Mouse (Mus musculus) thymus, postnatal 10 days (tissue): ENCODE measurements around the gene Lhfpl2.

Source experiments
- DNase-seq, 2 experiments: peaks; one replicate each; pipeline ENCODE4 v3.0.0; 2021; ENCODE audit warnings: low spot score in 2 of 2

Gene Lhfpl2

GRCm38 (mm10) chr13:94140446-94140845 is 82.8 kb downstream of the Lhfpl2 start:
- DNase-seq, result no peak

DNA sequence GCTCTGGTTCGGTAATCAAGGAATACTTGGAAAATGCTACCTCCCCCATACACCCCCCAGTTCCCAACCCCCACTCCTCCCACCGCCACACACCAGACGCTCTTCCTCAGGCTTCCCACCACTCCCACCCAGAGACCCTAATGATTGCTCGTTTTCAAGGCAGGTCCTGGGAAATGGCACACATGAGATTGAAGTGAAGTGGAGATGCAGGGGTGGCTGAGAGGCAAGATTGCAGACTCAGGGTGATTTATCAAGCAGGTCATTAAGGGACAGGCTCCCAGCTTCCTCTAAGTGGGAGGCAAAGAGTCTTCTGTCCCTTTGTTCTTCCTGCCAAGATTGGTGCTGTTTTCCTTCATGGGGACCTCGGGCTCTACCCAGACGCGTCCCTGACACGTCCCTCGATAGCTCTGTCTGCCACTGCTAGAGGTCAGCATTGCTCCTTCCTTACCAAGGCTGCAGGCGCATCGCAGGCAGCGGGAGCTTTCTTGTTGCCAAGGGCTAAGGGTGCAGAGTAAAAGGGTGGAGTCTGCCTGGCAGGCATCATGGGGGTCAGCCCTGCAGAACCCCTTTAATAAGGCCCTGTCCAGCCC is 85.6 kb downstream of the Lhfpl2 start:
- no peak for DNase-seq

DNA sequence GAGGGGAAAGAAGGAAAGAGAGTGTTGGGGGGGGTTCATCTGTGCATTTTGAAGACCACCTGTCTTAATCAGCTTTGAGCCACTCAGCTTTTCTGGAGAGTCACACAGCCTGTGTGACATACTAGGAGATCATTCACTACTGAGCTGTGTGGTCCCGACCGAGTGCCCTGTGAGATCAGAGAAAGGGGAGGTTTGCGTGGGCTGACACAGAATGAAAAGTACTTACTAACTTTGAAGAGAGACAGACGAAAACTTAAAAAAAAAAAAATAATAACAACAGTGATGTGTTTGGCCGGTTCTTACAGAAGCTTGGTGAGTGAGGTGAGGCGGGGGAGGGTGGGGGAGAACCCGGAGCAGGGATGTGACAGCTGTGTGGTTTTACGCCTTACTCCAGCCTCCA is 86.9 kb downstream of the Lhfpl2 start:
- no peak for DNase-seq

GRCm38 (mm10) chr13:94147257-94147656 is 89.7 kb downstream of the Lhfpl2 start:
- no peak for DNase-seq

DNA sequence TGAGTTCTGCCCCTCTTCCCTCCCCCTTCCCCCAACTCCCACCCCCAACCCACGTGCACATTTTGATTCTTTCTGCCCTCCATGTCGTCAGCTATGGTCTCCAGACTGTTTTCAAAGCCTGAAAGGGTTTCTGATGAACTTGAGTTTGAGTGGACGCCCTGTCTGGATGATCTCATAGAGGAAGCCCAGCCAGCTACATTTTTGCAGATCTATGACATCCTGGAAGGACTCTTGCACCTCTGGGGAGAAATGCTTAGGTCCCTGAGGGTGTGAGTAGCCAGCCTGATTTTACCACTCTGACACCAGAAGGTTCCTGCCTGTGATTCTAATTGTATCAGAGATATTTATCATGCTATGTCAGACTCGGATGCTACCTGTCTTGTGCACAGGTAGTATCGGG is 91.4 kb downstream of the Lhfpl2 start:
- no peak for DNase-seq

- no peak for DNase-seq
Measured at GRCm38 (mm10) chr13:94149781-94150180, 92.2 kb downstream of the Lhfpl2 start.

DNA sequence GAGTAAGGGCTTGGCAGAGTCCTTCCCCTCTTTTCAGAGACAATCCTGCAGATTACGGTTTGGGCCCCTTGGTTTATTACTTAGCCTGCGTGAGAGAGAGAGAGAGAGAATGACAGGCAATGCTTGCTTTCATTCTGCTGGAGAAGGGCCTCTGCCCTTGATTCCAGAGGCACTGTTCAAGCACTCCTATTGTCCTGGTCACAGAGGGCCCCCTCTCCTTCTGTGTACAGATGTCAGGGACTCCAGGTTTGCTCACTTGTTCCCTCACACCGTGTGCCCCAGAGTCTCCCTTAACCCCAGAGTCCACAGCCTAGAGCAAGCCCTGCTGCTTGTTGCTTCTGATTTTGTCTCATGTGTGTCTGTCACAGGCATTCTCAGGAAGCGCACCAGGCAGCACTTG is 93.7 kb downstream of the Lhfpl2 start:
- no peak for DNase-seq

GRCm38 (mm10) chr13:94152836-94153235 is 95.2 kb downstream of the Lhfpl2 start:
- DNase-seq, result no peak

DNA sequence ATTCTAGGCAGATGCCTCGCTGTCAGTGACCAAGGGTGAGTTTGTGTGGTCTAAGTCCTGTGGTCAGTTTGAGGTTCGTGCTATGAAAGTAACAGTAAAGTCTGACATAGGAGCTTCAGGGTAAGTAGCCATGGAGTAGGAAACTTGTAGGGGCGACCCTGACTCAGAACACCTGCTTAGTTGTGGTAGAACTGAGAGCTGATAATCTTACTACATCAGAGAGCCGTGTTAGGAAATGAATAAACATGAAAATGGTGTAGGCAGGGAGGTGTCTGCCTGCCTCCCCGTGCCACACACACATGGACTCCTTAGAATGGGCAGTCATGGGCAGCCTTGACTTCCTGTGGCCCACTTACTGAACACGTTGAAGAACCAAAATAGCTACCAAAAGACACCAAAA is 96.1 kb downstream of the Lhfpl2 start:
- DNase-seq, result no peak

GRCm38 (mm10) chr13:94154512-94155296 is 97.1 kb downstream of the Lhfpl2 start:
- no peak for DNase-seq

DNA sequence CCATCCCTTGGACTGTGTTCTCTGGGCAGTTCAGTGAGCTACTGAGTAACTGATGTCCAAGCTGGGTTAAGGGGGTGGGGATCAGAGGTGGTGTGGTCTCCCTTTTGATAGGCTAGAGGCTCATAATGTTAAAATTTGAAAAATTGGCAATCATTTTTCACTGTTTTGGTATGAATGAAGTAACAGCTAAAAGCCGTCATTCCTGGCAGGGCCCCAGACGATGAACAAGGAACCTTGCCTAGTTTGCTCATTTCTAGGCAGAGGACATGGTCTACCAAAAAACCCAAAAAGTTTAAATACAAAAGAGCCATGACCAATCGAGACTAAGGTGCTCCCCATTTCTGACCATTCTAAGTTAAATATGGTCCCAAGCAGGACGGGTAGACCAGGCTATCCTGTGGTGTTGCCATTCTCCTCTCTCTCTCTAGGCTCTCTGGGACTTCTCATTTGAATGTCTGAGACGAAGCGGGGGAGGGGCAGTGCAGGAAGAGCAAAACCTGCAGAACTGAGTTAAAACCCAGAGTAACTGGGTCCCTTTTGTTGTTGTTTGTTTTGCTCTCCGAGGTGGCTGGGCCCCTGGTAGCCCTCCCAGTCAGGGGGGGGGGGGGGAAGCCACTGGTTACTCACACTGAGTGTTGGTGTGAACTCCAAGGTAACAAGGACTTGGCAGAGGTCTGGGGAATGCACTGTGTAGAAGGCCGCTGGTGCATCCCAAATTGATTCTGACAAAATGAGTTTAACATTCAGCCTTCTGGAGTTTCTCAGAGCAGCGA is 98.2 kb downstream of the Lhfpl2 start:
- no peak for DNase-seq

GRCm38 (mm10) chr13:94158864-94159477 is 101.4 kb downstream of the Lhfpl2 start:
- no peak for DNase-seq

GRCm38 (mm10) chr13:94159478-94160220 is 102.1 kb downstream of the Lhfpl2 start:
- no peak for DNase-seq

DNA sequence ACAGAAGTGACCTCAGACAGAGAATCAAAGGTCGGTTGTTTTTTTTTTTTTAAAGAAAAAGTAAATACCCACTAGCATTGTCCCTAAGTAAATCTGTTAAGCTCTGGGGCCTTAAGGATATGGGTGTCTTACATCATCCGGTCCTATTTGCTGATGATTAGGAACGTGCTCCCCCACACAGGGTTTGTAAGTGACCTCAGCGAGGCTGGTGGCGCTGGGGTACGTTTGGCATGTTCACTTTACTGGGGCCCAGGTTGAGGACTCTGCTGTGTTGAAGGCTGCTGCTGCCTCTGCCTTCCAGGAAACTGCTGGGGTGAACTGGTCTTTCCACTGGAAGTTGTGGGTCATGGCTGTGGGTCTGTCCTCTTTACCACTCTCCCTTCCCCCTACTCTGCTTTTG is 106.9 kb downstream of the Lhfpl2 start:
- DNase-seq, result no peak

DNA sequence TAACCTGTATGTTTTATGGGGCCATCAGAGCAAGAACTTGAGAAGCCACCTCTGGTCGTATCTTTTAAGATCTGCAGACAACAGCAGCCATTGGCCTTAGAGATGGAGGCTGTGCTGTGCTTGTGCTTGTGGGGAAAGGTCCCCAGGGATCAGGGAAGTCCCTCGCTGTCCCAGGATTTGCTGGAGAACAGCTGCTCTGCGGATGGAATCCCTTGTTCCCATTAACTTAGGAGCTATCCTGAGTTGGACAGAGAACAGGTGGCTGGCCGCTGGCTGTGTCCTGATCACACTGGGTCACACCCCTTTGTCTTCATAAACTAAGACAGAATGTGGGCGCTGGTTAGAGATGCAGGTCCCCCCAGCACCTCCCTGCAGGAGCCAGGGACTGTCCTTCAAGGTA is 110.7 kb downstream of the Lhfpl2 start:
- no peak for DNase-seq

DNA sequence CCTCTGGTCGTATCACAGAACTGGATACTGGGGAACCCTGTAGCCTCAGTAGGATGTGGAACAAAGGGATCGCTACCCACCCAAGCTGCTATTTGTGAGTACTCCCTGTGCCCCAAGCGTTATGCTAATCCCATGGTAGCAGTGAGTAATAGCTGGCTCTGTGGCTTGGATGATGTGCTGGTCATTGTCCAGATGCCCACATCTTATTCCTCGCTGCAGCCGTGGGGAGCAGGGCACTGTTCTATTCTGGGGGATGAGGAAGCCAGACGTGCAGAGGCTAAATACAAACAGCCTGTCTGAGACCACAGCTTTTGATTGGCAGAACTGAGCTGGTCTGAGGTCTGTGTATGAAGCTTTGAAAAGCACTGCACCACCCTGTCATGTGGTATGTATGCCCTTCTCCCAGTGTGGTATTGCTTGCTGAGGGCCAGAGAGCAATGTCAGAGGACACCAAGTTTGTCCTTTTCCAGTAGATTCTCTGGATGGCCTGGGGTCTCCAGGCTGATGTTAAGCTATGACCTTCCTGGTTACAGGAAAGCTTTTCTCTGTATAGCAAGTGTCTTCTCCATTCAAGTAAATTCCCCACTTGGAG is 111.8 kb downstream of the Lhfpl2 start:
- no peak for DNase-seq

DNA sequence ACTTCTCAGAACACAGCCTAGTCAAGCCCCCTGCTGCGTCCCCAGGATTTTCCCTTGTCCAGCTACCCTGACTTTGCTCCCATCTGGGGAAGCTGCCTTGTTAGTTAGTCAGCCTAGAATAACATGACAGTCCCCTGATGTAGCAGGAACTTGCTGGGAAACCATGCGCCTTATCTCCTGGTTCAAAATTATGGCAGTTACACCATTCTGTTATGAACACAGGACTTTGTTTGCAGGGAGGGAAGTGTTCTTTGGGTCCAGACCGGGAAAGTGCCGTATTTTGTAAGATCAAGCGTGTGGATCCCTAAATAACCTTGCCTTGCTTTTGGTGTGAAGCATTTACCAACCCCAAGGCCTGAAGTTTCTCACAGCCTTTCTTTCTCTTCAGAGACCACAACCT is 114.0 kb downstream of the Lhfpl2 start:
- DNase-seq, result no peak

DNA sequence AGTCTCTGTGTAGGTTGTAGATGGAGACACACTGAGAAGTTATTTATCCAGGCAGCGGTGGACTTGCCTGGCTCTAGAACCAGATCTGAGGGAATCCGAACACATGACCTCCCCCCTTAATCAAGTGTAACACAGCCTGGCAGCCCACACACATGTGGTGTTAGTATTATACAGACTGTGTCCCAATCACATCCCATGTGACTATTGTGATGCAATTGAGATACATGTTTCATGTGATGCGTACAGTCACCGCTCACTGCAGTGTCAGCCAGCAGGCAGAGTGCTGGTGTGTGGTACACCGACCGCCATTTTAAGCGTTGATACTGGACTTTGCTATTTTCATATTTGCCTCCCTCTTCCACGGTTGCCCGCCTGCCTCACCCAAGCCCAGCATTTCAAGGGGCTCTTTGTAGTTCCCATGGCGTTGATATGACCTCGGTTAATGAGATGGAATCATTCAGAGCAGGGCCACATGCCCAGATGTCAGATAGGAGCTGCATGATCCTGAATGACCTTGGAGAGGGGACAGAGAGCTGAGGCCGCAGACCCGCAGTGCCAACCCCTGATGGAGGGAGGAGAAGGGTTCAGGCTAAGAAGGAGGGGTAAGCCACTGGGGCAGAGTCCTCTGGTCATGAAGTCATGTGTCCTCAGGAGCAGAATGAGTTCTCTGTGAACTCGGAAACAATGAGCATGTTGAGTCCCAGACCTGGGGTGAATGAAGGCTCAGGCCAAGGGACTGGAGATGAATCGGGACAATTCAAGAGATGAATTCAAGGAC is 115.1 kb downstream of the Lhfpl2 start:
- no peak for DNase-seq

GRCm38 (mm10) chr13:94173633-94174576 is 116.3 kb downstream of the Lhfpl2 start:
- DNase-seq, result peak in 1 of 2 experiments; percentile 40
